Mouse (Mus musculus): ENCODE results near the gene Smagp.

DNA sequence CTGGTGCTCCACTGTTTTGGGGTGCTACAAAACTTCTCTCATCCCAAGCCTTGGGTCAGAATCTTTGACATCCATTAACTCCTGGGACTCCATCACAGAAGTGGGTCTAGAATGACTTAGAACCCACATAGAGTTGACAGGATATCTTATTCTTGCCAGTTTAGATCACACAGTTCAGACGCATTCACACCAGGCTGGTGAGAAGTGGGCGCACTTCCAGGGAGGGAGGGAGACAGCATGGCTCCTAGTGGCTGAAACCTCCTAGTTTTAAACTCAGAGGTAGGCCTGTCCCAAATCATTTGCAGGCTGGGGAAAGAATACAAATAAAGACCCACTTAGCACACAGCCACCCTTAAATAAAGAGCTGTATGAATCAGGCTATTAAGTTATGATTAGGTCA, 62.4 kb downstream of the Smagp start:
- TF ChIP-seq EP300 (IDR thresholded peaks at IDR 0.05; ENCODE audit: low read depth) (no peak), CTCF (IDR thresholded peaks at IDR 0.05; ENCODE audit: low read depth) (no peak)
